Mouse (Mus musculus): ENCODE data around the gene Nudt2.
A peak's percentile ranks its signal among the peaks of the same experiment; 100 is the strongest.

Nudt2 gene

DNA sequence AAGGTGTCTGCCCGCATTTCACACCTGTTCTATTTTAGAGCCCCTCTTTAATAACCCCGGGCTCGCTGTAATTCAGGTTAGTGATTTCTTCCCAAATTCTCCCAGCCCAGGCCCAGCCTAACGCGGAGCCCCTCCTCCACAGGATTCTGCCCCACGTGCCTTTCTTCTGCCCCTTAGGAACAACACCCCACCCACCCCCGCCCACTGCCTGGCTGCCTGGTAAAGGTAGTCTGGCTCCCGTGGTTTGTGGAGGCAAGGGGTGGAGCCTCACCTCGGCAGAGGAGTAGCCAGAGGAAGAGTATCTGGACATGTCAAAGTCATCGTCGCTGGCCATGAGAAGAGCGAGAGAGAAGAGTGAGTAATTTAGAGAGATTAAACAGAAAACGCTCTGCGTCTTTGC lies 55.7 kb downstream of the Nudt2 start:
- no peak for DNase-seq (ENCODE audit: low spot score)

DNA sequence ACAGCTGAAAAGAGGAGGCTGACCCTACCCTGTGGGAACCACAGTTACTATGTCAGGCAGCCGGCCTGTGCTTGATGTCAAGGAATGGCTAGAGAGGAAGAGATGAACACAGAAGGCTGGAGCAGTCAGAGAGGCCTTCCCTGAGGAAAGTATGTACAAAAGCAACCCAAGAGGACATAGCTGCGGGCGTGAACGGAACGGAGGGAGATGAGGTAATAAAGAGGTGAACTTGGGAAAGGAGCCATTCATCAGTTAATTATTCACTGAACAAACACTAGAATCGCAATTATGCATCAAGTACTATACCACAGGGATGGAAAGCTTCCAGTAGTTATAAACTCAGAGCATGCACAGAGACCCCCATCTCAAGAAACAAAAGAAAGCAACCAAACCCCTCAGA lies 57.2 kb downstream of the Nudt2 start:
- DNase-seq (ENCODE audit: low spot score), result no peak

DNA sequence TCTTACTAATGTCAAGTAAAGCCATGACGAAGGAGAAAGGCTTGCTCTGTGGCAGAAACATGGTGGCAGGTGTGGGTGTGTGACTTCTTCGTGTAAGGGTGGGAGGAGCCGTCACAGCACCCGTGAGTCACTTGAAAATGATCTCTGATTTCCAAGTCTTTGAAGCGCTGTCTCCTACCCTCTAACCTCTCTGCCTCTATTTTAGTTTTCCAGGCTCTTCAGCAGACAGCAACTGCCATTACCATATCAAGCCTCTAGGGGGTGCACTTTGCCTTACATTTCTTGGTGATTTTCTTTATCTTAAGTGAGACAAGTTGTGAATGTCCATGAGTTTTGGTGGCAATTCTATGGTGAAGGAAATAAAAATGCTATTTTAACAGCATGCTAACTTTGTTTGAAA lies 57.8 kb downstream of the Nudt2 start:
- DNase-seq (ENCODE audit: low spot score), result peak; percentile 62

DNA sequence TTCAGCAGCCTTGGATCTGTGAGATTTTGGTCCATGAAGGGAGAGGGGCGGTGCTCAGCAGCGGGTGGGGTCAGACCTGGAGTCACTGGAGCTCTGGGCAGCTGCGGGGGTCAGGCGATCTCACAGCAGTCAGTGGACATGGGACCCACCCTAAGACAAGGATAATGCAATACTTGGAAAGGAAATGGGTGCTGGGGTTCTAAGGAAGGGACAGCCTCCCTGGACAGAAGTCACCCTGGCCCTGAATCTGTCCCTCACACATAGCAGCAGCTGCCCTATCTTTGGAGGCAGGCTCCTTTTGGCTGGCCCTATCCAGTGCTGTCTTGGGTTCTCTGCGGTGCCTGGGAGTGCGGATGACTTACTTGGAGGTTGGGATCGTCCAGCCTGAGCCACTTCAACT lies 58.9 kb downstream of the Nudt2 start:
- DNase-seq (ENCODE audit: low spot score), result no peak

DNA sequence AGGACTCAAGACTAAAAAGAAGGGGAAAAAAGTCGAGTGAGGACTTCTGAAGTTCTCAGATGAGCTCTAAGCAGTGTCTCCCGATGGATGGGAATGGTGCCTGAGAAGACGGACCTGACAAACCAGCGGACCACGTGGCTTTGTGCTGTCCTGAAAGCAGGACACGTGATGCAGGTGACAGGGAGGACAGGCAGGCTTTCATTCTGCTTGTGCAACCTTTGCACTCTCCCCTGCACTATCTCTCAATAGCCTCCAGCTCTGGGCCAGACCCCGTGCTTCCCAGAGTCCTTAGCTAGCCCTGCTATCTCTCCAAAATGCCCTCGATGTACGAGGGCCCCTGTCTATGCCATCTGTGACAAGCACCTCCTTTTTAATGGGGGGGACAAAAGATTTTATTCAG lies 59.9 kb downstream of the Nudt2 start:
- no peak for DNase-seq (ENCODE audit: low spot score)

DNA sequence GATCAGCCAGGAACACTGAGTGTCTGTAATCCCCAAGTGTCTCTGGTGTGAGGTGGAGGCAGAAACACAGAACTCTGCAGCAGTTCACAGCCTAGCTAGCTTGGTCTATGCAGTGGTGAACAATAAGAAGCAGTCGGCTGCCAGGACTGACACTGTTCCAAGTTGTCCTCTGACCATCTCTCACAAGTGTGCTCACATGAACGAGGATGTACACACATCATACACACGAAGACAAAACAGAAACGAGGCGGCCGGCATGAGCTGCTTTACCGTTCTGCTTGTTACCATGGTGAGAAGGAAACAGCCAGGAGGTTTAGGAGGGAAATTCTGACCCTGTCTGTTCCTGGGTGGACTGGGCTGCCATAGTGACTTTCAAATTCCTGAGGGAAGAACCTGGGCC lies 61.6 kb downstream of the Nudt2 start:
- DNase-seq (ENCODE audit: low spot score), result no peak

DNA sequence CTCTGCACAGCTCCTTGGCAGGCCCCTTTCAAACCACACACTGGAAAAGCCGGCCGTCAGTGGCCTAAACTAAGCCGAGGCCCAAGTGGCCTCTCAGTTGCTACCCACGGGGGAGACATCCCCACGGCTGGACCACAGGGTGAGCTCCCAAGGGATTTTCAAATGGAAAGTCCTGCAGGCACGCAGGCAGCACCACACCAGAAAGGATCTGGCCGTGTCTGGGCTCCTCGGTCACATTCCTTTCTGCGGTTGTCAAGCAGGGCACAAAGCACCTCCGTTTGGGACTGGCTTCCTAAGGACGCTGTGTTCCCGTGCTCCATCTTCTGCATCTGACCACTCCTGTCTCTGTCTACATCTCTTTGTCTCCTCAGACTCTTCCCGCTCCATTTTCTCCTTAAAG lies 62.1 kb downstream of the Nudt2 start:
- no peak for DNase-seq (ENCODE audit: low spot score)

DNA sequence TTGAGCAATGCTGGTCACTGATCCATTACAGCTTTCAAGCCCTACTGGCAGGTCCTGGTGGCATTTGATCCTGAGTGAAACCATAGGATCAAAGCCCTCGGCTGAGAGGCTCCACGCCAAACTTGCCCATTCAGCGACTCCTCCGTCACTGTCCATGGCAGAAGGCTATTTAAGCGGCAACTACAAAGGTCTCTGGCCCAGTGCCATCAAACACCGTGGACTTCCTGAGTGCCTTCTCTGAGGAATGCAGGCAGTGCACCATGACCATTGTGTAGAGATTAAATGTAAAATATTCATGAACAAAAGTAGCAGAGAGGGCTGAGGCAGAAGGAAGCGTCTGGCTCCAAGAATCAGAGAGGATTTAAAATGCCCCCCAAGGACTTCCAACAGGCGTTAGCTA lies 63.0 kb downstream of the Nudt2 start:
- DNase-seq (ENCODE audit: low spot score), result no peak

Measured in adipocyte (in vitro differentiated cells).